Mouse (Mus musculus) adrenal gland, adult 18-20 months (tissue): ENCODE results near the gene Klhdc3. TPM values are rescaled to one million over a fixed set of nuclear protein-coding genes. Genes with fewer than 3 reads are reported as not detected.

Experiments
- DNase-seq, 2 experiments: peaks; one replicate each; pipeline ENCODE4 v3.0.0; 2021 to 2022; ENCODE audit warnings: low spot score in 2 of 2
- long read RNA-seq, 2 experiments: library from polyadenylated mRNA; stranded (forward); transcript quantifications; one replicate each; pipeline ENCODE4 v2.0.0; 2021
- total RNA-seq, 2 experiments: library from RNA; stranded (reverse); gene quantifications; 1 replicate in 1 of 2; 2 replicates in 1 of 2; pipeline ENCODE4 v1.2.3; 2021

Klhdc3 gene
- 10 to 100 TPM; 47.6 to 69.9 TPM for total RNA-seq
- long read RNA-seq, experiment 1, transcript Klhdc3-201 (12 exons, 2,100 nt) = major isoform, 41 of 52 reads
- long read RNA-seq, experiment 1, partial matches to known transcripts = 0 of 52 reads
- long read RNA-seq, experiment 1, other reads (novel, unspliced or antisense) = 8 of 52 reads
- long read RNA-seq, experiment 2, transcript Klhdc3-201 (12 exons, 2,100 nt) = major isoform, 35 of 46 reads
- long read RNA-seq, experiment 2, partial matches to known transcripts = 4 of 46 reads
- long read RNA-seq, experiment 2, other reads (novel, unspliced or antisense) = 6 of 46 reads

DNA sequence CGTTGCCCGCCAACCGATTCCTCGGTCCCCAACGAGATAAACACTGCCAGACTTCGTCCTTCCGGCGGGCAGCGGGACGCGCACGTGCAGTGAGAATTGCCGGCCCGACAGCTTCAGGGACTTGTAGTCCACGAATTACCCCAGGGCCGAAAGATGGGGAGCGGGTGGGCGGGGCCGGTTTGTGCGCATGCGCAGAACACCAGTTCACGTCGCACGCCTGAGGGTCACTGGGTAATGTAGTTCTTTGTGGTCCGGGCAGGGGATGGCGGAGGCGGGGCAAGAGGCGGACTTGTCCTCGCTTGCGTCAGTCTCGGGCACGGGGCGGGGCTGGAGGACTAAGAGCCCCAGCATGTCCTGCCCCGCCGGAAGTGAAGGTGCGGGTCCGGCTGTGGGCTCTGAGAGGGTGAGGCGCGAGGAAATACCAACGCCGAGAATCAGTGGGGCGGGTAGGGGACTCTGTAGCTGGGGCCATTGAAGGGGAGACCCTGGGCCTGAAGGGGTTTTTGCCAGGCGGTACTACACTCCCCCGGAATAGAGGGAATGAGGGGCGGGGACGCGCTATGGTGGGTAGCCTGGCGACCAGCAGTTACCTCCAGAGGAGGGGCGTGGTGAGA, at the start of gene Klhdc3:
Gene Klhdc3 (minus strand): TSS at position 155 of the 614 bp plus-strand sequence.
- peak; percentile 93 to 94 for DNase-seq

DNA sequence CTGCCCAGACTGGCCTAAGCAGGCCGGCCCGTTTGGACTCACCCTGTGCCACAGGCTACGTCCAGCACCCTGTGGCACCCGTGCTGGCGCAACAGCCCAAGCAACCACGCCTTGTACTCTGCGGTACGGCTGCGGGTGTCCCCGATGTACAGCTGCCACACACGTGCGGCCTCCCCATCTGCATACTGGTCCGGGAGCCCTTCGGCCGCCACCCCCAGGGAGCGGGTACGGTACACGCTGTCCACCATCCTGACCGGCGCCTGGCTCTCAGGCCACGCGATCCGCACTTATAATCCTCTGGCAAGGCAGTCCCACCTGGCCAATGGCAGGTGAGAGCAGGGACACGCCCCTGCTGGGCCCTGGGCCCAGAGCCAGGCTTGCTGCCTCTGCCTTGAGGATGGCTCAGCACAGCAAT, 48.2 kb upstream of the Klhdc3 start, which contains the start of gene Gnmt:
Gene Gnmt (minus strand): TSS at position 265 of the 415 bp plus-strand sequence.
- DNase-seq = no peak

DNA sequence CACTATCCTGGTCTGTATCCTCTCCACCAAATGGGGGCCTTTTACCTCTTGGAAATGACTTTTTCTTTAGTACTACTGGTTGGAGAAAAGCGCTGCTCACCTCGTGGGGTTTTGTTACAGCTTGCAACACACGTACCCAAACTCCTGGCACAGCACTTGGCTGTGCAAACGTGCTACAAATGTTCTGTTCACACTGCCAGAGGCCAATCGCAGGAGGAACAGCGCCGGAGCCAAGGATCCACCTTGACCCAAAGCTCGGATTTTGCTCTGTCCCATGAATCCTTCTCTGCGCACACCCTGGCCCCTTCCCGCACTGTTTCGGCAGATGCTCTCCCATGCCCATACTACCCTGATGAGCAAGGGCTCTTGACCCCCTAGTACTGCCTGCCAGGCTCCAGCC, 47.8 kb upstream of the Klhdc3 start:
- DNase-seq = no peak

- DNase-seq = no peak
These were observed 47.3 kb upstream of the Klhdc3 start for GRCm38 (mm10) chr17:46728021-46728420.

DNA sequence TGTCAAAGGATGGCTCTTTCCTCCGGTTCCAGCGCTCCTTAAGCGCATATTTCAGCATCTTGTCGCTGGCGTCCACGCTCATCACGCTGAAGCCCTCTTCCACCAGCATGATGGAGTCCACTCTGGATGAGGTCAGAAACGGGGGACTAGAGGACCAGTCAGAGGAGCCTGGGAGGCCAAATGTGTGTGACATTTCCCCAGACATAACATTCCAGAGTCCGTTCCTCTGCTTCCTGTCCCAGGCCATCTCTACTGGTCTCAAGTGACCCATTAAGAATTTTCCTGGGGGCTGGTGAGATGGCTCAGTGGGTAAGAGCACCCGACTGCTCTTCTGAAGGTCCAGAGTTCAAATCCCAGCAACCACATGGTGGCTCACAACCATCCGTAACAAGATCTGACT, 46.6 kb upstream of the Klhdc3 start:
- no peak for DNase-seq

DNA sequence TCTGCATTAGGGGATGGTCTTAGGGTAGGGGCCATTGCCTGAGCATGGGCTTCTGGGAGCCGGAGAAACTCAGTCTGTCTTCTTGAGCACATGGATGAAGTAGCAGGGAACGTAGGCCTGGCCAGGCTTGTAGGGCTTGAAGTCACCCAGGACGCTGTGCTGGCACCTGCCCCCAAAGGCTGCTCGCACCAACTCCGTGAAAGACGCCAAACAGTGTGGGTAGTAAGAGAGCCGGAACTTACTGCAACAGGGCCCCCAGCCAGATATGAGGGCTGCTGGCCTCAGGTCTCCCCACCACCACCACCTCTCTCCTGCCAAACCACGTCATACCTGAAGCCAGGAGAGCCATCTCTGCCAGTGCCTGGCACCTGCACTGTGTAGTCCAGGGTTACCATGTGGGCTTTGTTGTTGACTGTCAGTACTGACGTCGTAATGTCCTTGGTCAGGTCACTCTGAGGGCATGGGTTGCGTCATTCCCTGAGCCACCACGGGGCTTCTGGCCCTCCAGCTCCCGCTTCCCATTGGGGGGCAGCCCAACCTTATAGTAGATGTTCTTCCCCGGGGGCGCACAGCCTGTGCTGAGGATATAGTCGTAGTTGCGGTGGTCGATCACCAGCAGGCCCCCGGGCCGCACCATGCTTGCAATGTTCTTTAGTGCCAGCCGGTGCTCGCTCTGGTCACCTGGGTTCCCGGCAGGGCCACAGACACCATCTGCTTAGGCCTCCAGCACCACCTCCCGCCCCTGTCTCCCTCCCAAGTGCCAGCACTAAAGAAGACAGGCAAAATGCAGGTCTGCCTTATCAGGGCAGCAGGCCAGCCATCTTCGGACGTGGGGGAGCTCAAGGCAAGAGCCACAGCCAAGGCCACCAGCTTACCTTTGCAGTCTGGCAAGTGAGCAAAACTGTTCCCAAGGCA, 45.3 kb upstream of the Klhdc3 start:
- no peak for DNase-seq

GRCm38 (mm10) chr17:46725273-46725672, 44.6 kb upstream of the Klhdc3 start:
- no peak for DNase-seq

- no peak for DNase-seq
These were observed 43.9 kb upstream of the Klhdc3 start for GRCm38 (mm10) chr17:46724477-46725084.

- DNase-seq = no peak
These were observed 40.4 kb upstream of the Klhdc3 start for GRCm38 (mm10) chr17:46721077-46721476.

- no peak for DNase-seq
These were observed 34.2 kb upstream of the Klhdc3 start for GRCm38 (mm10) chr17:46714756-46715481.

- no peak for DNase-seq
These were observed 33.1 kb upstream of the Klhdc3 start for GRCm38 (mm10) chr17:46713849-46714248.

GRCm38 (mm10) chr17:46712442-46712841, 31.7 kb upstream of the Klhdc3 start:
- no peak for DNase-seq

DNA sequence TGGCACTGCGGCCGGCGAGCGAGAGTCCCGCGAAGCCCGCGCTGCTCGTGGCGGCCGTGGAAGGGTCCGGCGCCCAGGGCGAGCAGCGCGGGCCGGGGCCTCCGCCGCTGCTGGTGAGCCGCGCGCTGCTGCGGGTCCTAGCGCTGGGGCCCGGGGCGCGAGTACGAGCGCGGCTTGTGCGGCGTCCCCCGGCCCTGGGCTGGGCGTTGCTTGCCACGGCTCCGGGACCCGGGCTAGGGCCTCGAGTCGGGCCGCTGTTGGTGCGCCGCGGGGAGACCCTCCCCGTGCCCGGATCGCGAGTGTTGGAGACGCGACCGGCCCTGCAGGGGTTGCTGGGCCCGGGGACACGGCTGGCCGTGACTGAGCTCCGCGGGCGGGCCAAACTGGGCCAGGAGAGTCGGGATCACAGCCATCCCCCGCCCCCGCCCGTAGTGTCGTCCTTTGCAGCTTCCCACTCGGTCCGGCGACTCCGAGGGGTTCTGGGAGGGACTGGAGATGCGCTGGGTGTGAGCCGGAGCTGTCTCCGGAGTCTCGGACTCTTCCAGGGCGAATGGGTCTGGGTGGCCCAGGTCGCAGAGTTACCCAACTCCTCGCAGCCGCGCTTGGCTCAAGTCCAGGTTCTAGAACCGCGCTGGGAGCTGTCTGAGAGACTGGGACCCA, 31.0 kb upstream of the Klhdc3 start:
- peak; percentile 66 to 71 for DNase-seq

DNA sequence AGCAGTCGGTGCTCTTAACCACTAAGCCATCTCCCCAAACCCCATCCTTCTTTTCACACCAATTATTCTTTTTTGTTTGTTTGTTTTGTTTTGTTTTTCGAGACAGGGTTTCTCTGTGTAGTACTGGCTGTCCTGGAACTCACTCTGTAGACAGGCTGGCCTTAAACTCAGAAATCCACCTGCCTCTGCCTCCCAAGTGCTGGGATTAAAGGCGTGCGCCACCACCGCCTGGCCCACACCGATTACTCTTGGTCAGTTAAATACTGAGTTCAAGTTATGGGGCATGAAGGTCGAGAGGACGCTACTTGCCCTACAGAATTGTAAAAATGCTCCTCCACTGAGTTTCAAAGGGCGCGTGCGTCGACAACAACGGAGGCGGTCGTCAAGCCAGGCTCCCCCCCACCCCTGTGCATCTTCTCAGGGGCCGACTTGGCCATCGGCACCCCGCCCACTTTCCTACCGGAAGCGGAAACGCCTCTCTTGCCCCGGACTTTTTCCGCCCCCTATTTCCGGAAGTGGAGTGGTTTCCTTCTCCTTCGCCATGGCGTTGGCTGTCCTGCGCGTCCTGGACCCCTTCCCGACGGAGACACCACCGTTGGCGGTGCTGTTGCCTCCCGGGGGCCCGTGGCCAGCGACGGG, 30.4 kb upstream of the Klhdc3 start, which contains the start of gene Pex6:
Gene Pex6 (plus strand): TSS at position 505 of the 639 bp plus-strand sequence.
- DNase-seq = peak; percentile 86

DNA sequence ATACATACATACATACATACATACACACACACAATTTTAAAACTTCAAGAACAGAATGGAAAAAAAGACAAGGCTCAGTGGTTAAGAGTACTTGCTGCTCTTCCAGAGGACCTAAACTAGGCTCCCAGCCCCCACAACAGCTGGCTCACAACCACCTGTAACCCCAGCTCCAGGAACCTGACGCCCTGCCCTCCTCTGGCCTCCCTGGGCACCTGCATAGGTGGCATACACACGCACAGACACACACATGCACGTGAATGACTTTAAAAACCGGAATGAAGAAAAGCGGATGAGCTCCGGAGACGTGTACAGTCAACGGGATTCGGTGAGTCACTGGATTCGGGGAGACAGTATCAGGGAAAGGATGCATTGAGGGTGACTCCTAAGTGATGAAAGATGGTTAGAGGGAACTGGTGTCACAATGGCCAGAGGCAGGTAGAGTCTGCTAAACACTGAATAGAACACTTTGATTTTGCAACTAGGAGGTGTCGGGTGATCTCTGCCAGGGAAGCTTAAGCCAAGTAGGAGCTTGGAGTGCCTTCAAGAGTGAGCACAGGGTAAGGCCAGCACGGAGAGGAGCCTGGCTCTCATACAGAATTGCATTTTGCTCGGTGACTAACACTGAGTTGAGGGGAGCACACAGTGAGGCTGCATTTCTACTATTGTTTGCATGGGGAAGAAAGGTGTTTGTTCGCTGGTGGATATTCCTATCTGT, 25.8 kb upstream of the Klhdc3 start:
- no peak for DNase-seq

DNA sequence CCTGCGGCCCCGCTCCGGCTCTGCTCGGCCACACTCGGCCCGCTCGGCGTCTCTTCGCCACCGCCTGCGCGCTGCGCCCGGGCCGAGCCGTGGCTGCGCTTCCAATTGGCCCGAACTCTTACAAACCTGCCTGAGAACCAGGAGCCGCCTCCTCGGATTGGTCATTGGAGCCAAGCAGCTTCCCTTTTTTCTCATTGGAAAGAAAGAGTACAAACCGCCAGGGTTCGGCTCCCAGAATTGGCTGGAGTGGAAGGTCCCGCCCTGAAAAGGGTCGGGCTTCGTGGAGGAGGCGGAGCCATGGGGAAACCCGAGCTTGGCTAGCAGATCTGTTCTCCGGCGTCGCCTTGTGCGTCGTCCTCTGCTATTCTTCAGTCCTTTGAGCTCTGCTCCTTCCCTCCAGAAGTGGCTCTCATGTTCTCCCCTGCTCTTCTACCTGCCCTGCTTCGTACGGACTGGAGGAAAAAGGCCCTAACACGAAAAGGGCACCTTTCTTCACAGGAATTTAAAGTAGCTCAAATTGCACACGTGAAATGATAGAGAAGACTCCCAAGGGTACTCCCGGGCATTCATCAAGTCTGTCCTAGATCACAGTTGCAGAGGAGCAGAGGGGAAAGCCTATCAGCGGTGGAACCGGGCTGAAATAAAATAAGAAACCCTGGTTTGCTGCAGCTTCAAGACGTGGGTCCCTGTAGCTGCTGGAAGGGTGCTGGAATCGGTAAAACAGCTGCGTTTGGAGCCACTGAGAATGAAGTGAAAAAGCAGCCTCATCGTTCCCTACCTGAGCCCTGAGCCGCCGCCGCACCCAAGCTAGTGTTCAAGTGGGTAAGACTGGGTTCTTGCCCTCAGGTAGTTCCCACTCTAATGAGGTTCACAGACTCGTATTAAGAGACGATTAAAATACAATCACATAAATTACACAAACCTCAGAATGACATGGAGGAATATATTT, 24.4 kb upstream of the Klhdc3 start, which contains the start of gene Ppp2r5d:
Gene Ppp2r5d (minus strand): TSS at position 225 of the 949 bp plus-strand sequence.
- DNase-seq = peak; percentile 90
